Mouse (Mus musculus): ENCODE data around the gene Gpr156. TPM values are rescaled to one million over a fixed set of nuclear protein-coding genes. Genes with fewer than 3 reads are reported as not detected.

Gpr156 gene
- polyA plus RNA-seq, 1 experiment from 2014 or later, result 1.2 TPM

GRCm38 (mm10) chr16:37990553-37991344 is 74.5 kb downstream of the Gpr156 start:
- no peak overlapping the region for H3K27ac ChIP-seq
- no peak overlapping the region for H3K4me2 ChIP-seq
- no peak overlapping the region for H3K9ac ChIP-seq
- H3K36me3 ChIP-seq, result no peaks in the 10 kb centered on the region
- peaks cover 37% of the 10 kb centered on the region for H3K4me1 ChIP-seq
- H3K4me3 ChIP-seq (replicated peaks), result no peak overlapping the region
- 56% methylated on average over 10 of the region's 10 CpGs for WGBS
- peak; percentile 50; the same call in 1 of the 2 replicates for ATAC-seq (replicated peaks; ENCODE audit: low FRiP score)
- no peaks in the 10 kb centered on the region for H3K9me3 ChIP-seq (replicated peaks)
- H3K27me3 ChIP-seq, result no peaks in the 10 kb centered on the region

GRCm38 (mm10) chr16:37992806-37993205 is 76.5 kb downstream of the Gpr156 start:
- 9% methylated on average over 8 of the region's 8 CpGs for WGBS
- no peak overlapping the region for H3K27ac ChIP-seq
- no peak overlapping the region for H3K4me3 ChIP-seq (replicated peaks)
- peaks cover 34% of the 10 kb centered on the region for H3K4me1 ChIP-seq
- H3K9ac ChIP-seq, result no peak overlapping the region
- ATAC-seq (replicated peaks; ENCODE audit: low FRiP score), result no peak
- H3K27me3 ChIP-seq, result no peaks in the 10 kb centered on the region
- no peaks in the 10 kb centered on the region for H3K9me3 ChIP-seq (replicated peaks)
- H3K36me3 ChIP-seq, result no peaks in the 10 kb centered on the region
- H3K4me2 ChIP-seq, result no peak overlapping the region

- H3K4me2 ChIP-seq, result peak overlapping the region; percentile 39
- no peak overlapping the region for H3K9ac ChIP-seq
- no peaks in the 10 kb centered on the region for H3K9me3 ChIP-seq (replicated peaks)
- no peak overlapping the region for H3K27ac ChIP-seq
- peaks cover 26% of the 10 kb centered on the region for H3K4me1 ChIP-seq
- no peaks in the 10 kb centered on the region for H3K27me3 ChIP-seq
- 12% methylated on average over 12 of the region's 12 CpGs for WGBS
- ATAC-seq (replicated peaks; ENCODE audit: low FRiP score), result 0 out of 2 replicates have a peak, but pooled peaks have one; percentile 52
- H3K36me3 ChIP-seq, result no peaks in the 10 kb centered on the region
- peak overlapping the region; percentile 13; the same call in 1 of the 2 replicates for H3K4me3 ChIP-seq (replicated peaks)
Observed at GRCm38 (mm10) chr16:37994647-37995046, 78.4 kb downstream of the Gpr156 start.

DNA sequence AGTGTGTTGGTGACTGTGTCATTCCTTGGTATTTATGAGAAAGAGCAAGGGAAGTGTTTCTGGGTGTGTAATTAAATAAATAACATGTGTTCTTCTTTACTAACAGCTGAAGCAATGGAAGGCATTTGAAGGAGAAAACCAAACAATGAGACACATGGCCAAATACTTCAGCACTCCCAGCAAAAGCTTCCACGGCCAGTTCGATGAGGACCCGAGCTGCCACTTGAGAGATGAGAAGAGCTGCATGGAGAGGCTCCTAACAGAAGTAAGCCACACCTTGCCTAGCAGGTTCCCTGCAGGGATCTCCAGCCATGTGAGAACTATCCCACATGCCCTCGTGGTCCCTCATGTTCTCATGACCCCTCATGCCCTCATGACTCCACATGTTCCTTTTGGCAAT is 81.5 kb downstream of the Gpr156 start:
- Histone ChIP-seq H3K4me2 (no peak overlapping the region), H3K4me3 (replicated peaks) (no peak overlapping the region), H3K27me3 (no peaks in the 10 kb centered on the region), H3K36me3 (no peaks in the 10 kb centered on the region), H3K4me1 (peaks cover 15% of the 10 kb centered on the region), H3K9ac (no peak overlapping the region), H3K9me3 (replicated peaks) (no peaks in the 10 kb centered on the region), H3K27ac (no peak overlapping the region)
- ATAC-seq (replicated peaks; ENCODE audit: low FRiP score), result no peak
- WGBS, result 56% methylated on average over 4 of the region's 4 CpGs

DNA sequence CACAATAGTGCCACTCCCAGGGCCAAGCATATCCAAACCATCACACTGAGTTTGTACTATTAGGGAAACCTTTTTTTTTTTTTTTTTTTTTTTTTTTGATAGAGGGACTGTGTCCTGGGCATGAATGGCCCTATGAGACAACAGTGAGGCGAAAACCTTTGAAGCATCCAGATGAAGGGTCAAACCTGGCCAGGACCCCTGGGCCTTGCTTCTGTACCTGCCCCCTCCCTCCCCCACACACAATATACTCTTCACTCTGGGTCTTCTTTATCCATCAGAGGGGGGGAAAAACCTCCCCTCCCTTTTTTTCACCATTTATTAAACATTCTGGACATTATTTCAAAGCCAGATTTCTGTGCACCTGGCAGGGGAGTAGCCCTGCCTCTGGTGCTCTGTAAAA is 83.5 kb downstream of the Gpr156 start:
- no peak for ATAC-seq (replicated peaks; ENCODE audit: low FRiP score)

DNA sequence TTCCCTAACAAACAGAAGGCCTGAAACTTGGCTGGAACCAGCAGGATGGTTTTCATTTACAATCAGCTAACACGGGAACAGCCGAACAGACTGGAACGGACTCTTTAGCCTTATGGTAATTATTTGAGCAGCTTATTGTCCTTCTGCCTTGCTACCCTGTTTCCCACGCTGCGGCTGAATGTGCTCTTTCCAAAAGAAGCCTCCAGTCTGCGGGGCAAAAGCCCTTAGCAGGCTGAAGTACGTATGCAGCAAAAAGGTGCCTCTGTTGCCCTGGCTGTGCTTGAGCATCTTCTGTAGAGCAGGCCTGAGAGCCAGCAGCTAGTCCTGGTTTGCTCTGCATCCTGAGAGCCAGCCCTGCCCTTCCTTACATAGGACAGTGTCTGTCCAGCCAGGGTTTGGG is 83.9 kb downstream of the Gpr156 start:
- Histone ChIP-seq H3K27me3 (no peaks in the 10 kb centered on the region), H3K9ac (no peak overlapping the region), H3K36me3 (no peaks in the 10 kb centered on the region), H3K4me2 (no peak overlapping the region), H3K4me3 (replicated peaks) (no peak overlapping the region), H3K4me1 (no peaks in the 10 kb centered on the region), H3K9me3 (replicated peaks) (no peaks in the 10 kb centered on the region), H3K27ac (no peak overlapping the region)
- WGBS, result 77% methylated on average over 7 of the region's 7 CpGs
- ATAC-seq (replicated peaks; ENCODE audit: low FRiP score), result no peak

More for the DNA sequence above, 83.5 kb downstream of the Gpr156 start:
- Histone ChIP-seq H3K4me1 (peaks cover 3% of the 10 kb centered on the region), H3K27me3 (no peaks in the 10 kb centered on the region), H3K36me3 (no peaks in the 10 kb centered on the region), H3K4me2 (no peak overlapping the region), H3K9me3 (replicated peaks) (no peaks in the 10 kb centered on the region), H3K27ac (no peak overlapping the region), H3K9ac (no peak overlapping the region), H3K4me3 (replicated peaks) (no peak overlapping the region)
- 75% methylated on average over 1 of the region's 1 CpGs for WGBS

- H3K27ac ChIP-seq, result no peak overlapping the region
- H3K9ac ChIP-seq, result no peak overlapping the region
- no peak overlapping the region for H3K4me2 ChIP-seq
- H3K4me3 ChIP-seq (replicated peaks), result no peak overlapping the region
- no peaks in the 10 kb centered on the region for H3K36me3 ChIP-seq
- no peaks in the 10 kb centered on the region for H3K27me3 ChIP-seq
- WGBS, result 21% methylated on average over 2 of the region's 2 CpGs
- ATAC-seq (replicated peaks; ENCODE audit: low FRiP score), result no peak
- H3K4me1 ChIP-seq, result no peaks in the 10 kb centered on the region
- H3K9me3 ChIP-seq (replicated peaks), result no peaks in the 10 kb centered on the region
Observed at GRCm38 (mm10) chr16:38001766-38002165, 85.5 kb downstream of the Gpr156 start.

DNA sequence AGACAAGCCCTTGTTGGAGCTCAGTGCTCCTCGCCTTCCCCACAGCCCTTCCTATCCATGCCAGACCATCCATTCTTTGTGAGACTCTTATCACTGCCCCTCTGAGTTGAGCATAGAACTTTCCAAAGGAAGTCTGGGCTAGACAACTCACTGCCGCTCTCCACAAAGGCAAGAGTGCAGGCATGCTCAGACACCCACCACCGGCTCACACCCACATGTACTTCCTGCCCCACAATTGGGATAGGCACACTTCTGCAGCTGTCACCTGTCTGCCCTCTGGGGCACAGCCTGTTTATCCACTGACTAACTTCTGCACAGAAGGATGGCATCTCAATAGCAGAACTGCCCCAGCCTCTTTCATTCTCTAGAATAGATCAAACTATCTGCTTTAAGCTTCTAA is 86.2 kb downstream of the Gpr156 start:
- 60% methylated on average over 3 of the region's 3 CpGs for WGBS
- Histone ChIP-seq H3K9ac (no peak overlapping the region), H3K9me3 (replicated peaks) (no peaks in the 10 kb centered on the region), H3K4me1 (no peaks in the 10 kb centered on the region), H3K27me3 (no peaks in the 10 kb centered on the region), H3K4me2 (no peak overlapping the region), H3K27ac (no peak overlapping the region), H3K4me3 (replicated peaks) (no peak overlapping the region), H3K36me3 (no peaks in the 10 kb centered on the region)
- ATAC-seq (replicated peaks; ENCODE audit: low FRiP score), result no peak

- Histone ChIP-seq H3K9me3 (replicated peaks) (no peaks in the 10 kb centered on the region), H3K27ac (no peak overlapping the region), H3K36me3 (no peaks in the 10 kb centered on the region), H3K4me2 (no peak overlapping the region), H3K4me1 (no peaks in the 10 kb centered on the region), H3K27me3 (no peaks in the 10 kb centered on the region), H3K4me3 (replicated peaks) (no peak overlapping the region), H3K9ac (no peak overlapping the region)
- ATAC-seq (replicated peaks; ENCODE audit: low FRiP score), result no peak
- WGBS, result 89% methylated on average over 17 of the region's 17 CpGs
Observed at GRCm38 (mm10) chr16:38004486-38005020, 88.3 kb downstream of the Gpr156 start.

DNA sequence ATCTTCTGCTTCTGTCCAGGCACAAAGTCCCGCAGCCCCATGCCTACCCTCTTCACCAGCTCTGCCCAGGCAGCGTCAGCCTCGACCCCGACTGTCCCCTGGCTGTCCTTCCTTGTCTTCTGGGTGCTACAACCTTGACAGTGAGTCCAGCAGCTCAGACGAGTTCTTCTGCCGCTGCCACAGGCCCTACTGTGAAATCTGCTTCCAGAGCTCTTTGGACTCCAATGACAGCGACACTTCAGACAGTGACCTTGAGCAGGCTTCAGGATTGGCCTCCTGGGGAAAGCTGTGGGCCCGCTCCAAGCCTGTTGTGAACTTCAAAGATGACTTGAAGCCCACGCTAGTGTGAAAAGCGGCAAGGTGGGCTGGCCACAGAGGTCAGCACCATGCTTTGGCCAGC is 89.2 kb downstream of the Gpr156 start:
- Histone ChIP-seq H3K27ac (no peak overlapping the region), H3K9ac (no peak overlapping the region), H3K27me3 (no peaks in the 10 kb centered on the region), H3K4me2 (no peak overlapping the region), H3K9me3 (replicated peaks) (no peaks in the 10 kb centered on the region), H3K36me3 (no peaks in the 10 kb centered on the region), H3K4me1 (no peaks in the 10 kb centered on the region), H3K4me3 (replicated peaks) (no peak overlapping the region)
- ATAC-seq (replicated peaks; ENCODE audit: low FRiP score), result no peak
- WGBS, result 88% methylated on average over 10 of the region's 10 CpGs

DNA sequence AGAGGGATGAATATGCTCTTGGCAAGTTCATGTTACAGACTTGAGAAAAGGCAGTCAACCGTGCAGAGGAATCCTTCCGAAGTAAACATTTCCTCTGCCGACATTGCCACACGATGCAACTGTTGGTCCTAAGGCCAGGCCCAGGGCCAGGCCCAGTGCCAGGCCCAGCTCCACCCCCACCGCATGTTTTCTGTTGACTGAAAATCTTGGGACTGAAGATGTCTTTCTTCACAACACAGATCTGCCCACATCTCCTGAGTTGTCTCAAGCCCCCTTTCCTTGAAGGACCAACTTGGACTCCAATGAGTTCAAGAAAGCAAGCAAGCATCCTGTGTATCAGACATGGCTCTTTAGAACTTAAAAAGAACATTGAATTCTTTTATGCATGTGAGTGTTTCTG is 92.1 kb downstream of the Gpr156 start:
- no peak overlapping the region for H3K4me2 ChIP-seq
- no peaks in the 10 kb centered on the region for H3K9me3 ChIP-seq (replicated peaks)
- no peak overlapping the region for H3K4me3 ChIP-seq (replicated peaks)
- no peaks in the 10 kb centered on the region for H3K36me3 ChIP-seq
- no peak overlapping the region for H3K9ac ChIP-seq
- H3K4me1 ChIP-seq, result no peaks in the 10 kb centered on the region
- H3K27ac ChIP-seq, result no peak overlapping the region
- no peak for ATAC-seq (replicated peaks; ENCODE audit: low FRiP score)
- H3K27me3 ChIP-seq, result no peaks in the 10 kb centered on the region
- 63% methylated on average over 5 of the region's 5 CpGs for WGBS

DNA sequence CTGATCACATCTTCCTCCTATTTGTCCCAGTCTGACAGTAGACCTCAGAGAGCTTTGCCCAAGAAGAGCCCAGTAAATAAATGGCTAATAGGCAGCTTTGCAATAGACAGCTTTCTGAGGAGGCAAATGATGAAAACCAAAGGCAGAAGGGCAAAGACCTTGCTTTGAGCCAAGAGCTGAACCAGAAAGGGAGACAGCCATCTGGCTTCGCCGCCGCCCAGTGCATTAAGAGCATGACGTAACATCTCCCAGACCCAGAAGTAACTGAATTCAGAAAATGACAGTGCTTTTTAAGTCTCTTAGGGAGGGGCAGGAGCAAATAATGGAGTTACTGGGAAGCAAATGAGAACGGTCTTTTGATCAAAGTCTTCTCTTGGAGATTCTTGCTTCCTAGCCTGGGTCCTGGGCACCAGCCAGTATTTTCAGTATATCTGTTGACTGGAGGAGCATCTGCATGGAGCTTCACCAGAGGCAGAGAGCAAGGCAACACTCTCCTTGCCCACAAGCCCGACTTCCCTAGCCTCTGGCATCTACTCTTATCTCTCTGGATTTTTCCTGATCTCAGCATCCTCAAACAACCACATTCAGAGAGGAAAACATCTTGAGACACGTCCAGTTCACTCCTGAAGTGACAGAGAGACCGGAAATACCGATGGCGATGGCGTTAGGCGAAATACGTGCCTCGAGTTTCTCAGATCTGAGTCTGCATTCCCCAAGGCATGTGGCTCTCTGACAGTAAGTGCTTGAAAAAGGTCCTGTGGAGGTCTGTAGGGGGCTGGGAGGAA is 92.9 kb downstream of the Gpr156 start:
- Histone ChIP-seq H3K36me3 (no peaks in the 10 kb centered on the region), H3K27ac (no peak overlapping the region), H3K4me2 (no peak overlapping the region), H3K9ac (no peak overlapping the region), H3K4me3 (replicated peaks) (no peak overlapping the region), H3K27me3 (no peaks in the 10 kb centered on the region), H3K4me1 (no peaks in the 10 kb centered on the region), H3K9me3 (replicated peaks) (no peaks in the 10 kb centered on the region)
- 82% methylated on average over 14 of the region's 14 CpGs for WGBS
- ATAC-seq (replicated peaks; ENCODE audit: low FRiP score), result no peak

Data from kidney, embryonic 15.5 days (tissue).